Mouse (Mus musculus) stomach, postnatal 0 days (tissue): ENCODE results near the gene Coq6.

Source experiments
- CTCF ChIP-seq: IDR thresholded peaks from 2 replicates; pipeline ENCODE4 v1.5.1; 2016; ENCODE audit warnings: antibody characterized with exemption, low read depth, mild to moderate bottlenecking, moderate library complexity
- EP300 ChIP-seq: optimal IDR thresholded peaks from 2 replicates; pipeline ENCODE3; 2016; ENCODE audit warnings: antibody characterized with exemption

GRCm38 (mm10) chr12:84362872-84363271, 1.4 kb downstream of the Coq6 start:
- no peak for TF ChIP-seq CTCF
- no peak for TF ChIP-seq EP300
